Mouse (Mus musculus) stomach, postnatal 0 days (tissue): ENCODE measurements around the gene Nt5dc2. TPM values are rescaled to one million over a fixed set of nuclear protein-coding genes. Genes with fewer than 3 reads are reported as not detected.

Experiments
- ATAC-seq: fragments of 200-750 bp; cut with Nextera tagmentation; 2 replicates; pipeline ENCODE4 v1.8.0; 2017; ENCODE audit not compliant: low FRiP score, low TSS enrichment
- DNase-seq: peaks from one replicate; pipeline ENCODE4 v3.0.0-alpha.2; 2016; ENCODE audit warnings: low spot score
- H3K27ac ChIP-seq: fragments of 300-500 bp; sonication (generic); replicated peaks from 2 replicates; pipeline ENCODE4 v1.5.1; 2014; ENCODE audit warnings: mild to moderate bottlenecking, control low read depth
- H3K27me3 ChIP-seq: fragments of 300-500 bp; sonication (generic); 2 replicates; pipeline ENCODE4 v1.6.1; 2014; ENCODE audit warnings: low read length; ENCODE audit not compliant: control insufficient read depth, insufficient read depth
- H3K36me3 ChIP-seq: fragments of 300-500 bp; sonication (generic); 2 replicates; pipeline ENCODE4 v1.6.1; 2014; ENCODE audit warnings: low read length, mixed read lengths; ENCODE audit not compliant: control insufficient read depth, insufficient read depth
- H3K4me1 ChIP-seq: fragments of 300-500 bp; sonication (generic); replicated peaks from 2 replicates; pipeline ENCODE4 v1.6.1; 2014; ENCODE audit warnings: antibody characterized with exemption; ENCODE audit not compliant: control insufficient read depth, insufficient read depth
- H3K4me2 ChIP-seq: fragments of 300-500 bp; sonication (generic); replicated peaks from 2 replicates; pipeline ENCODE4 v1.6.1; 2014; ENCODE audit warnings: low read depth, mild to moderate bottlenecking, control low read depth, moderate library complexity
- H3K4me3 ChIP-seq: fragments of 300-500 bp; sonication (generic); 2 replicates; pipeline ENCODE4 v1.5.1; 2014; ENCODE audit warnings: low read depth, low read length, control low read depth
- H3K9ac ChIP-seq: fragments of 300-500 bp; sonication (generic); 2 replicates; pipeline ENCODE4 v1.6.1; 2014; ENCODE audit warnings: mild to moderate bottlenecking, low read length, control low read depth, mixed read lengths
- H3K9me3 ChIP-seq: fragments of 300-500 bp; sonication (generic); 2 replicates; pipeline ENCODE4 v1.6.1; 2016; ENCODE audit warnings: low read length; ENCODE audit not compliant: control insufficient read depth
- CTCF ChIP-seq: IDR thresholded peaks from 2 replicates; pipeline ENCODE4 v1.5.1; 2016; ENCODE audit warnings: antibody characterized with exemption, low read depth, mild to moderate bottlenecking, moderate library complexity
- EP300 ChIP-seq: optimal IDR thresholded peaks from 2 replicates; pipeline ENCODE3; 2016; ENCODE audit warnings: antibody characterized with exemption
- WGBS: fragments of 180-500 bp; shearing (Covaris S2); extraction: QIAGEN DNeasy Blood & Tissue Kit; methylation state at CpG from one replicate; pipeline ENCODE4 v1.1.7; 2014; 5-methylcytosine and 5-hydroxymethylcytosine counted together
- polyA plus RNA-seq: library from polyadenylated mRNA; unstranded; fragments of >200 nt; fragmentation: Nextera tagmentation; extraction: Ambion mirVana; gene quantifications from 2 replicates; pipeline ENCODE4 v1.2.1, GENCODE M21; 2015

Nt5dc2 gene
- polyA plus RNA-seq, 1 experiment from 2014 or later: 65.3 TPM

DNA sequence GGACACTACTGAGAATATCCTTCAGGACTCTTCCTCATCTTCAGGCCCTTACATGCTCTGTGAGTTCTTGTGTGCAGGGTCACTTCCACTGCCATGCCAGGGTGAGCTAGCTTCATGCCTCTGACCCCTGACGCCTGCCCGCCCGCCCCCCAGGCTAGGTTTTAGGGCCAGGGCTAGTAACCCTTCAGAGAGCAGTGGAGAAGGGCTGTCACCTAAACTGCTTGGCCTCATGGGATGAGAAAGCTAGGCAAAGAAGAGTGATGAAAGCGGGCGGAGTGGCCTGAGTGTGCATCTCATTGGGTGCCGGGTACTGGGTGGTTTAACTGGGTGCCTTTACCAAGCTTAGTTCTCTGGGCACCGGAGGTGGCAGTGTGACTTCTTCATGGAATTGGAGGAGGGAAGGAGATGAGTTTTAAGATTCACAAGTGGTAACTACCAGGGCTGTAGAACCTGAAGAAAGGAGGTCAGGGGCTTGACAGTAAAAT lies 1.7 kb downstream of the Nt5dc2 start:
- peaks cover 10% of the 10 kb centered on the region for H3K4me1 ChIP-seq
- DNase-seq: peak; percentile 13
- H3K27me3 ChIP-seq: no peaks in the 10 kb centered on the region
- peaks cover 6% of the 10 kb centered on the region for H3K36me3 ChIP-seq
- WGBS: 65% methylated on average over 7 of the region's 7 CpGs
- peak overlapping the region; percentile 82 for H3K27ac ChIP-seq
- H3K4me2 ChIP-seq: peak overlapping the region; percentile 87
- H3K4me3 ChIP-seq: no peak overlapping the region
- no peaks in the 10 kb centered on the region for H3K9me3 ChIP-seq
- TF ChIP-seq EP300 (no peak), CTCF (no peak)
- peak overlapping the region; percentile 74; the same call in 1 of the 2 replicates for H3K9ac ChIP-seq
- no peak for ATAC-seq

DNA sequence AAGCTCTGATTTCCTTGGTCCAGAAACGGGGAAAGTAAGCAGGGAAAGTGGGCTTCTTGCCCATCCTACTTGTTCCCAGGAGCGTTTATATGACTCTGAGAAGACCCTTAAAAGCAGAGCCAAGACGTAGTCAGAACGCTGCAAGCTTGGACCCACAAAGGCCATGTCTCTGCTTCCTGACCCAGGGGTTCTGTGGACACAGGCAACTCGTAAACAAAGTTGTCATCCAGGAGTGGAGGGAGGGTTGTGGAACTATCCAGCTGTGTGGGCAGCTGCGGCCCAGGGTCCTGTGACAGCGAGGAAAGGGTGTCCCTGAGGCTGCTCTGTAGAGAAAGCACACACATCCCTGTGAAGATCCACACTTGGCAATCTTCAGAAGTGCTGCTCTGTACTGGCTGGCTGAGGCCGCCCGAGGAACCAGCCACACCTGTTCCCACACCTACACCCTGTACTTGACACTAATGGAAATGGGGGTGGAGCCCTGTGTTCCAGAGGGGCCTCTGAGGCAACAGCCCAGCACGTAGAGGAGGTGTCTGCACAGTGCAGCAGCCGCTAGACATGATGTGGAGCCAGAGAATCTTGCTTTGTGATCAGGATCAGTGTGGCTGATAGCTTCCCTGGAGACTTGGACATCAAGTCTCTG lies 2.3 kb downstream of the Nt5dc2 start:
- no peaks in the 10 kb centered on the region for H3K27me3 ChIP-seq
- 0 out of 2 replicates have a peak overlapping the region, but pooled peaks have one; percentile 1 for H3K4me3 ChIP-seq
- no peak for TF ChIP-seq CTCF
- no peak for TF ChIP-seq EP300
- H3K36me3 ChIP-seq: peaks cover 6% of the 10 kb centered on the region
- ATAC-seq (peak; percentile 40), DNase-seq (peak; percentile 75)
- H3K9me3 ChIP-seq: no peaks in the 10 kb centered on the region
- H3K4me1 ChIP-seq: peaks cover 10% of the 10 kb centered on the region
- H3K4me2 ChIP-seq: peak overlapping the region; percentile 87
- 26% methylated on average over 11 of the region's 11 CpGs for WGBS
- H3K9ac ChIP-seq: peak overlapping the region; percentile 41; the same call in 1 of the 2 replicates
- peak overlapping the region; percentile 82 for H3K27ac ChIP-seq

DNA sequence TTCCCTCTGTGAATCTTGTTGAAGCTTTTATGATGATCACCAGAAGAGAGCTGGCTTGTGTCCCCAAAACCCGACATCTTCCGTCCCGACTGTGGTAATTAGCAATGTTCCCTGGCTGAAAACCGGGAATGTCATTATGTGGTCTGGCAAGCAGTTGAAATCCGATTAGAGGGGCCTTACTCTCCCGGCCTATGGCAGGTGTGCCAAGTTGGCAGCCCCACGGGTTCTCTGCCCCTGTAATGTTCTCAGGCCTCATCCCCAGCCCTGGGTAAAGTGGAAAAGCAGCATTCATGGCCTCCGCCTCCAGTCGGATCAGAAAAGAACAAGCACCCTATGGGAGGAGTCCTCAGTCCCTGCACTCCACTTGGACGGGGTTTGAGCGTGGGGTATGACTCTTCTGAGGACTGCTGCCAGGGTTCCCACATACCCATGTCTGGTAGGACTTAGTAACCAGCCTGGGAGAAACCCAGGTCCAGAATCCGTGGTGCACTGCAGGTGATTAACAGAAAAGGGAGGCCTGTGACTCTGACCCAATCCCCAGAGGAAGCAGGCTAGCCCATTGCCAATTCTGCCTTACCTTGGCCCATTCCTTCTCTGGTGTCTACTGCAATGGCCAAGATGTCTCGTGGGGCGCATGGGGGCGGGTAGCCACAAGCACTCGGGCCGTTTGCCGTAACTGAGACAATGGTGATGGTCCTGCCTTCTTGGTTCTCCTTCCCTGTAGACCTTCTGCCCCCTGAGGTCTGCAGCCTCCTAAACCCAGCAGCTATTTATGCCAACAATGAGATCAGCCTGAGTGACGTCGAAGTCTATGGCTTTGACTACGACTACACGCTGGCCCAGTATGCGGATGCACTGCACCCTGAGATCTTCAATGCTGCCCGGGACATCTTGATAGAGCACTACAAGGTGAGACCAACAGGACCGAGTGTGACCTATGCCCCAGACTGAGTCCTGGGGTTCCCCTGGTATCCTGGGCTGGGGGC lies 3.5 kb downstream of the Nt5dc2 start:
- H3K4me1 ChIP-seq: peaks cover 10% of the 10 kb centered on the region
- H3K36me3 ChIP-seq: peaks cover 14% of the 10 kb centered on the region
- H3K27ac ChIP-seq: peak overlapping the region; percentile 71
- H3K9ac ChIP-seq: no peak overlapping the region
- H3K4me3 ChIP-seq: no peak overlapping the region
- ATAC-seq (no peak), DNase-seq (no peak)
- H3K9me3 ChIP-seq: no peaks in the 10 kb centered on the region
- 0 out of 2 replicates have a peak overlapping the region, but pooled peaks have one; percentile 9 for H3K4me2 ChIP-seq
- TF ChIP-seq CTCF (no peak), EP300 (no peak)
- H3K27me3 ChIP-seq: no peaks in the 10 kb centered on the region
- WGBS: 70% methylated on average over 25 of the region's 25 CpGs

DNA sequence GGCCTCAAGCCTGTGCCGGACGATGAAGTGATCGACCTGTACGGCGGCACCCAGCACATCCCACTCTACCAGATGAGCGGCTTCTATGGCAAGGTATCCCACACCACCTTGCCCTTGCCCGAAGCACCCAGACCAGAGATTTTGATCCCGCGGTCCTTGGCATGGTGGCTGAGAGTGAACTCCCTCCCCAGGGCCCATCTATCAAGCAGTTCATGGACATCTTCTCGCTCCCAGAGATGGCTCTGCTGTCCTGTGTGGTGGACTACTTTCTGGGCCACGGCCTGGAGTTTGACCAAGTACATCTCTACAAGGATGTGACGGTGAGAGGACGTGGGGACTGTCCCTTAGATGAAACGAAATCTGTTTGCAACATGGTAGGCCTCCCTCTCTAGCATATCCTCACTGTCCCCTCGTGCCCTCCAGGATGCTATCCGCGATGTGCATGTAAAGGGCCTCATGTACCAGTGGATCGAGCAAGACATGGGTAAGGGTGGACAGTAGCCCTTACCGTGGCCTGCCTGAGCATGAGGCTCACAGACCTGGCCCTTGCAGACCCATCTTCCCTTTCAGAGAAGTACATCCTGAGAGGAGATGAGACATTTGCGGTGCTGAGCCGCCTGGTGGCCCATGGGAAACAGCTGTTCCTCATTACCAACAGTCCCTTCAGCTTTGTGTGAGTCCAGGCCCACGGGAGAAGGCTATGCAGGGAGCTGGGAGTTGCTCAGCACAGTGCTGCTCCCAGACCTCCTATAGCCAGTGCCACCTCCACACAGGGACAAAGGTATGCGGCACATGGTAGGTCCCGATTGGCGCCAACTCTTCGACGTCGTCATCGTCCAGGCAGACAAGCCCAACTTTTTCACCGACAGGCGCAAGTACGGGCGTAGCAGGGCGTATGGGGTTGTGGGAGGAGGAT lies 4.9 kb downstream of the Nt5dc2 start:
- ATAC-seq (no peak), DNase-seq (no peak)
- Histone ChIP-seq H3K4me3 (no peak overlapping the region), H3K27ac (no peak overlapping the region), H3K36me3 (peaks cover 18% of the 10 kb centered on the region), H3K27me3 (no peaks in the 10 kb centered on the region), H3K4me1 (peaks cover 10% of the 10 kb centered on the region), H3K9me3 (no peaks in the 10 kb centered on the region), H3K9ac (no peak overlapping the region), H3K4me2 (no peak overlapping the region)
- TF ChIP-seq EP300: no peak
- TF ChIP-seq CTCF: no peak
- 94% methylated on average over 34 of the region's 34 CpGs for WGBS
